Mouse (Mus musculus): ENCODE measurements around the gene Ankrd31.

DNA sequence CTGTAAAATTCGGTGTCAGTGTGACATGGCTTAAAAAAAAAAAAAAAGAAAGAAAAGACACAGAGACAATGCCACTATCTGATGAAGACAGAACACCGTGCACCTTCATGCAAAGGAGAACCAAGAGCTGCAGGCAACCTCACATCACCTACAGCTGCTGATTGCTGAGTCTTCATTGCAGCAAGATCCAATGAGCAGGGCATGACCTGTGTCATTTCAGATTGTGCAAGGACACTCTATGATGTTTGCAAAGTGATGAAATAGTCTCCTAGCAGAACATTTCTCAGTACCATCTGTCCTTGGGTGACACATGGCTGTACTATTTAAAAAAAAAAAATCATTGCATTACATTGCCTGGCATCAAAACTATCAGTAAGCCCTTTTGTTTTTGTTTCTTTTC lies 5.2 kb upstream of the Ankrd31 start:
- no peak for TF ChIP-seq CTCF (IDR thresholded peaks at IDR 0.05; ENCODE audit: extremely low read depth, insufficient read depth, low read length)
- TF ChIP-seq POLR2A (IDR thresholded peaks at IDR 0.05; ENCODE audit: extremely low read depth, insufficient read depth, low read length): no peak
